8 mouse cellular contexts compared by ENCODE assay signal in the genomic region with DNA sequence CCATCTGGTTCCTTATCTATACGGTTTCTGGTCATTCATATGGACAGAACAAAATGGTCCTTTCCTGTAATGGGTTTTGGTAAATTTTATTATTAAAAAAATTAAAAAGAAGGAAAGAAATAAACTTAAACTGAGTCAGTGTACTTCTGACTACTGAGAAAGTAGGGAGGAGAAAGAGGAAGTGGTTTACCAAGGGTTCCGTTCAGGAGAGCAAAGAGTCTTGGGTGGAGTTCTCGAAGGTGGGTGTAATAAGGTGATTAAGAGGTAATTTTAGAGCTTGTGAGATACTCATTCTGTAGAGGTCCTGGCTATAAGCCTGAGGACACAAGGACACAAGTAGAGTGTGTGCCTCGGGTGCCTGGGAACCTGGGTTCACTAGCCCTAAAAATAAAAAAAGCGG.
DNase-seq lines count a peak whose midpoint lies in the region; ATAC-seq and TF ChIP-seq lines count a peak whose summit lies in the region.
"Not testable (repeated sequence)": the region's sequence is repeated elsewhere in the genome, so short reads cannot be mapped to it uniquely, and the experiment has no call there.

No protein-coding gene starts in this region.

- H3K27ac ChIP-seq in MEL (ENCODE audit: control insufficient read depth, low read depth, low read length); thymus, adult 2 months (ENCODE audit: control insufficient read depth, insufficient read depth, low read length): not testable (repeated sequence)

- ATAC-seq in activated CD4-positive, CD25-positive, alpha-beta regulatory T cell, adult 4 months: peak; percentile 80
- ATAC-seq in granulocyte monocyte progenitor cell, adult 5-6 weeks (replicated peaks; ENCODE audit: poor library complexity, severe bottlenecking): peak; percentile 40; the same call in 1 of the 2 replicates
- 0 out of 2 replicates have a peak, but pooled peaks have one; percentile 23 for ATAC-seq in megakaryocyte progenitor cell, adult 5-6 weeks (replicated peaks; ENCODE audit: poor library complexity)

- TF ChIP-seq EP300 in MEL (IDR thresholded peaks at IDR 0.05; ENCODE audit: low read depth in 1 of 2, low read length in 2 of 2): peak; percentile 26 to 52; a peak in 2 of 4 replicates

- WGBS in thymus, adult 2 months: 17% methylated on average over 5 of the region's 5 CpGs

- TF ChIP-seq CTCF in MEL (IDR thresholded peaks at IDR 0.05 in 2 of 3, conservative IDR thresholded peaks at IDR 0.05 in 1 of 3; ENCODE audit: control insufficient read depth in 1 of 3, insufficient read depth in 1 of 3, low read depth in 2 of 3, low read length in 3 of 3, poor library complexity in 1 of 3, severe bottlenecking in 1 of 3); thymus, adult 2 months (IDR thresholded peaks at IDR 0.05; ENCODE audit: borderline replicate concordance, control insufficient read depth, extremely low read depth, insufficient read depth, low read length, poor library complexity): not testable (repeated sequence)

- DNase-seq in 416B (ENCODE audit: low read depth) (peak; percentile 32), MEL (ENCODE audit: low read depth, low spot score) (peak; percentile 72)
- DNase-seq in CD4-positive, CD25-positive, alpha-beta regulatory T cell, adult 2 months (ENCODE audit: low read depth, low spot score): peak; percentile 51
- DNase-seq in induced T-regulatory cell, adult 2 months (ENCODE audit: low read depth): peak; percentile 43
- peak; percentile 19 for DNase-seq in thymus, adult 2 months

- H3K79me2 ChIP-seq in MEL (ENCODE audit: control insufficient read depth, insufficient read depth, low read length, poor library complexity): not testable (repeated sequence)

- H3K4me3 ChIP-seq in MEL (ENCODE audit: control insufficient read depth in 1 of 2, insufficient read depth in 1 of 2, low read depth in 2 of 2, low read length in 2 of 2); thymus, adult 2 months (ENCODE audit: control insufficient read depth, insufficient read depth, low read length): not testable (repeated sequence)

- H3K27me3 ChIP-seq in MEL (ENCODE audit: control insufficient read depth in 1 of 2, insufficient read depth in 2 of 2, low read length in 2 of 2); thymus, adult 2 months (ENCODE audit: control insufficient read depth, insufficient read depth, low read length): not testable (repeated sequence)

- not testable (repeated sequence) for H3K4me1 ChIP-seq in MEL (ENCODE audit: control insufficient read depth in 1 of 2, insufficient read depth in 2 of 2, low read length in 2 of 2)
- H3K4me1 ChIP-seq in thymus, adult 2 months (replicated peaks; ENCODE audit: control insufficient read depth, insufficient read depth, low read length): peaks cover 13% of the 10 kb centered on the region

- not testable (repeated sequence) for TF ChIP-seq RAD21 in MEL (IDR thresholded peaks at IDR 0.05; ENCODE audit: low read depth, low read length)

- not testable (repeated sequence) for TF ChIP-seq POLR2A in MEL (IDR thresholded peaks at IDR 0.05; ENCODE audit: control insufficient read depth in 1 of 2, insufficient read depth in 1 of 2, low read depth in 1 of 2, low read length in 2 of 2, poor library complexity in 1 of 2); thymus, adult 2 months (IDR thresholded peaks at IDR 0.05; ENCODE audit: control insufficient read depth, extremely low read depth, insufficient read depth, low read length, poor library complexity)

- H3K36me3 ChIP-seq in MEL (ENCODE audit: control insufficient read depth in 1 of 2, insufficient read depth in 2 of 2, low read length in 2 of 2); thymus, adult 2 months (ENCODE audit: control insufficient read depth, insufficient read depth, low read length): not testable (repeated sequence)

- H3K9me3 ChIP-seq in MEL (replicated peaks; ENCODE audit: insufficient read depth, low read length): not testable (repeated sequence)

- not testable (repeated sequence) for H3K9ac ChIP-seq in MEL (ENCODE audit: control insufficient read depth, low read depth, low read length, poor library complexity, severe bottlenecking)

Comparison
In these comparisons a context has a peak if more than half of its experiments do, and no peak if none do; other contexts are left out.
1. DNase-seq: peak in every context shown above with its lines; median percentile 72 in MEL; 51 in CD4-positive, CD25-positive, alpha-beta regulatory T cell, adult 2 months; 43 in induced T-regulatory cell, adult 2 months; 32 in 416B; 19 in thymus, adult 2 months.
2. ATAC-seq: peak in every context shown above with its lines; median percentile 80 in activated CD4-positive, CD25-positive, alpha-beta regulatory T cell, adult 4 months; 40 in granulocyte monocyte progenitor cell, adult 5-6 weeks; 23 in megakaryocyte progenitor cell, adult 5-6 weeks.